In the genomic region with DNA sequence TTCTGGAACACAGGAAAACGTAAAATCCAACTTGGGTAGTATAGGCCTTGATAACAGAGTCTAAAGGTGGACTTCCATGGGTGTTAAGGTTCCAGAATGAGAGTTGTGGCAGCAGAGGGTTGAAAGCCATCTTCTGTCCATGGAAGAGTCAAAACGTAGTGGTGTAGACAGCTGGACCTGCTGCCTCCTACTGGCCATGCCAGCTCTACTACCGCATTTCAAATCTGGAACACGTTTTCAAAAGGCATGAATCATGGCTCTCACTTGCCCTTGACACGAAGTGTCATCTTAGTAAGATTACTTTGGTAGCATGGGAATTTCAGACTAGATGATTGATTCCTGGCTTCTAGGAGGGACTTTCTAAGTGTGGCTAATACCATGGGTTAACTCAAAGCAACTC, we compare ENCODE assay signal across 8 mouse cellular contexts. TPM values are rescaled to one million over a fixed set of nuclear protein-coding genes. Genes with fewer than 3 reads are reported as not detected.
A peak's percentile ranks its signal among the peaks of the same experiment; 100 is the strongest.
DNase-seq lines count a peak whose midpoint lies in the region; ATAC-seq and TF ChIP-seq lines count a peak whose summit lies in the region.

No protein-coding gene starts in this region.

- H3K4me3 ChIP-seq in heart, embryonic 10.5 days: no peak overlapping the region
- H3K4me3 ChIP-seq in E14TG2a.4 (replicated peaks; ENCODE audit: low read length): no peak overlapping the region

- 0 out of 2 replicates have a peak, but pooled peaks have one; percentile 17 for TF ChIP-seq CTCF in E14TG2a.4 (conservative IDR thresholded peaks at IDR 0.05; ENCODE audit: low read length)

- H3K36me3 ChIP-seq in heart, embryonic 10.5 days: no peaks in the 10 kb centered on the region
- H3K36me3 ChIP-seq in E14TG2a.4 (ENCODE audit: insufficient read depth, low read length): no peaks in the 10 kb centered on the region

- intact Hi-C loops in heart, postnatal 10 days (cut with DNase I): loop anchor here (2.0 to 5.0 kb wide), 2 partner anchors 72 to 135 kb away; no protein-coding TSS in a partner anchor

- H3K27me3 ChIP-seq in heart, embryonic 10.5 days (ENCODE audit: insufficient read depth, poor library complexity, severe bottlenecking): no peaks in the 10 kb centered on the region
- no peaks in the 10 kb centered on the region for H3K27me3 ChIP-seq in E14TG2a.4 (ENCODE audit: insufficient read depth, low read length)

- no peak overlapping the region for H3K27ac ChIP-seq in heart, embryonic 10.5 days

- H3K9me3 ChIP-seq in heart, embryonic 10.5 days: no peaks in the 10 kb centered on the region
- no peaks in the 10 kb centered on the region for H3K9me3 ChIP-seq in E14TG2a.4 (ENCODE audit: low read length)

- H3K4me1 ChIP-seq in heart, embryonic 10.5 days: no peaks in the 10 kb centered on the region
- H3K4me1 ChIP-seq in E14TG2a.4 (replicated peaks; ENCODE audit: low read depth, low read length): peaks cover 89% of the 10 kb centered on the region

- peak; percentile 81 for DNase-seq in heart, adult 11 months
- no peak for DNase-seq in heart, embryonic 10.5 days (ENCODE audit: low spot score)
- DNase-seq in heart, postnatal 10 days: peak; percentile 28 to 42
- DNase-seq in frontal cortex, postnatal 25 days (ENCODE audit: low spot score in 2 of 2): no peak
- no peak for DNase-seq in urinary bladder, postnatal 4 days (ENCODE audit: low spot score in 2 of 2)
- DNase-seq in cerebellum, adult 9-10 months: no peak

- WGBS in heart, embryonic 10.5 days: 62% methylated on average over 5 of the region's 5 CpGs

- ATAC-seq in megakaryocyte progenitor cell, adult 5-6 weeks (replicated peaks; ENCODE audit: poor library complexity): peak; percentile 88

RNA-seq across cellular contexts. Expression of gene Cecr2, which starts 8.0 kb away (rescaled TPM):
- polyA plus RNA-seq in heart, embryonic 10.5 days (2016; fragmentation: Nextera tagmentation; extraction: Ambion mirVana): 3.8 and 5.2 TPM in 2 replicates
- 10 to 100 TPM; 10.1 to 18.8 TPM for total RNA-seq in heart, postnatal 10 days (2021)
- total RNA-seq in megakaryocyte progenitor cell, adult 5-6 weeks (2015): 0.42 and 1.3 TPM in 2 replicates
- total RNA-seq in megakaryocyte progenitor cell, adult 5-6 weeks (2017): 0.12 and 1.8 TPM in 2 replicates

Comparison
In these comparisons a context has a peak if more than half of its experiments do, and no peak if none do; other contexts are left out.
1. DNase-seq: peak in heart, adult 11 months (single experiment) and heart, postnatal 10 days (2 of 2); none in heart, embryonic 10.5 days (single experiment), frontal cortex, postnatal 25 days (0 of 2), urinary bladder, postnatal 4 days (0 of 2) and cerebellum, adult 9-10 months (single experiment).